Mouse (Mus musculus) ES-E14 (cell line): ENCODE measurements around the gene Pcnp.

Experiments
- CHD2 ChIP-seq: IDR thresholded peaks from 2 replicates; pipeline ENCODE4 v1.6.1; 2014; ENCODE audit warnings: mild to moderate bottlenecking, low read depth, low read length, inconsistent platforms
- HCFC1 ChIP-seq: IDR thresholded peaks from 2 replicates; pipeline ENCODE4 v1.6.1; 2012; ENCODE audit warnings: low read length, inconsistent platforms, borderline replicate concordance; ENCODE audit not compliant: insufficient read depth
- ZNF384 ChIP-seq: IDR thresholded peaks from 2 replicates; pipeline ENCODE4 v1.6.1; 2012; ENCODE audit warnings: low read depth, low read length, inconsistent platforms

DNA sequence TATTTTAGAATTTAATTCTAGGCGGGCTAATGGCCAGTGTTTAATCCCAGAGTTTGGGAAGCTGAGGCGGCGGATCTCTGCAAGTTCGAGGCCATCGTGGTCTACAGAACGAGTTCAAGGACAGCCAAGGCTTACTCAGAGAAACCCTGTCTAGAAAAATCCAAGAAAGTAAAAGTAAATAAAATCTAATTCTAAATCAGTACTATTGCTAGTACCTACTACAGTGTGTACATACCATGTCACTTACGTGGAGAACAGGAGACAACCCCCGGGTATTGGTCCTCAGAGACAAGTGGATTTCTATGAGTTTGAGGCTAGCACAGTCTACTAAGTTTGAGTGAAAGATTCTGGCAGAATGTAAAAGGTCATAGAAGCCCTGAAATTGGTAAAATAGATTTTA, 8.6 kb upstream of the Pcnp start:
- TF ChIP-seq ZNF384: no peak
- TF ChIP-seq CHD2: no peak
- TF ChIP-seq HCFC1: no peak
